Mouse (Mus musculus): ENCODE results near the gene Mtch1. TPM values are rescaled to one million over a fixed set of nuclear protein-coding genes. Genes with fewer than 3 reads are reported as not detected.

Mtch1 gene
- polyA plus RNA-seq, 1 experiment from 2014 or later = 533 TPM

- Histone ChIP-seq H3K36me3 (ENCODE audit: control insufficient read depth, insufficient read depth, low read length) (peaks cover 53% of the 10 kb centered on the region), H3K4me2 (ENCODE audit: low read length) (no peak overlapping the region), H3K4me1 (ENCODE audit: control insufficient read depth, insufficient read depth, low read length) (no peaks in the 10 kb centered on the region), H3K27me3 (ENCODE audit: control insufficient read depth, insufficient read depth, low read length) (no peaks in the 10 kb centered on the region), H3K9me3 (ENCODE audit: control insufficient read depth, low read length) (no peaks in the 10 kb centered on the region), H3K27ac (replicated peaks; ENCODE audit: low read depth, low read length) (no peak overlapping the region), H3K9ac (replicated peaks; ENCODE audit: low read length) (no peak overlapping the region), H3K4me3 (replicated peaks; ENCODE audit: low read depth, low read length) (no peak overlapping the region)
- DNase-seq = no peak
- WGBS = 78% methylated on average over 5 of the region's 5 CpGs
- no peak for ATAC-seq (ENCODE audit: low FRiP score, low TSS enrichment)
Measured at GRCm38 (mm10) chr17:29302149-29302548, 45.6 kb downstream of the Mtch1 start.

- Histone ChIP-seq H3K27me3 (ENCODE audit: control insufficient read depth, insufficient read depth, low read length) (no peaks in the 10 kb centered on the region), H3K27ac (replicated peaks; ENCODE audit: low read depth, low read length) (no peak overlapping the region), H3K4me3 (replicated peaks; ENCODE audit: low read depth, low read length) (no peak overlapping the region), H3K9me3 (ENCODE audit: control insufficient read depth, low read length) (no peaks in the 10 kb centered on the region), H3K36me3 (ENCODE audit: control insufficient read depth, insufficient read depth, low read length) (peaks cover 60% of the 10 kb centered on the region), H3K9ac (replicated peaks; ENCODE audit: low read length) (no peak overlapping the region), H3K4me2 (ENCODE audit: low read length) (no peak overlapping the region), H3K4me1 (ENCODE audit: control insufficient read depth, insufficient read depth, low read length) (no peaks in the 10 kb centered on the region)
- ATAC-seq (ENCODE audit: low FRiP score, low TSS enrichment) = no peak
- no peak for DNase-seq
- 92% methylated on average over 6 of the region's 6 CpGs for WGBS
Measured at GRCm38 (mm10) chr17:29301421-29301820, 46.3 kb downstream of the Mtch1 start.

DNA sequence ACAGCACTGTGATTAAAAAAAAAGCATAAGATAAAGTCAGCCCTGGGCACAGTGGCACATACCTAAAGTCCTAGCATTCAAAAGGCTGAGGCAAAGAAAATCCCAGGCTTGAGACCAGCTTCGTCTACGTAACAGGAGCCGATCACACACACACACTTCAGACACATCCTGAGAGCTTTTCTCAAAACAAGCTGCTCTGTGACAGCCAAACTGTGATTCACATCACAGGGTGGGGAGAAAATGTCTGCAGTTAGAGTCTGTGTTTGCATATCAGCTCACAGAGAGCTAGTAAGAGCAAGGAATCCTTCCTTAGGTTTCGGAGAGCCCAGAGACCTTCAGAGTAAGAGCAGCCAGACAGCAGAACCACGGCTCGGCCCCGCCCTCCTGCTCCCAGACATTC lies 46.8 kb downstream of the Mtch1 start:
- no peaks in the 10 kb centered on the region for H3K27me3 ChIP-seq (ENCODE audit: control insufficient read depth, insufficient read depth, low read length)
- H3K27ac ChIP-seq (replicated peaks; ENCODE audit: low read depth, low read length) = no peak overlapping the region
- H3K4me1 ChIP-seq (ENCODE audit: control insufficient read depth, insufficient read depth, low read length) = no peaks in the 10 kb centered on the region
- no peak overlapping the region for H3K9ac ChIP-seq (replicated peaks; ENCODE audit: low read length)
- DNase-seq (no peak), ATAC-seq (ENCODE audit: low FRiP score, low TSS enrichment) (no peak)
- H3K4me3 ChIP-seq (replicated peaks; ENCODE audit: low read depth, low read length) = no peak overlapping the region
- 94% methylated on average over 7 of the region's 7 CpGs for WGBS
- peaks cover 65% of the 10 kb centered on the region for H3K36me3 ChIP-seq (ENCODE audit: control insufficient read depth, insufficient read depth, low read length)
- no peaks in the 10 kb centered on the region for H3K9me3 ChIP-seq (ENCODE audit: control insufficient read depth, low read length)
- H3K4me2 ChIP-seq (ENCODE audit: low read length) = no peak overlapping the region

- peak; percentile 5 for DNase-seq
- no peaks in the 10 kb centered on the region for H3K27me3 ChIP-seq (ENCODE audit: control insufficient read depth, insufficient read depth, low read length)
- H3K9me3 ChIP-seq (ENCODE audit: control insufficient read depth, low read length) = no peaks in the 10 kb centered on the region
- no peak overlapping the region for H3K4me2 ChIP-seq (ENCODE audit: low read length)
- H3K4me1 ChIP-seq (ENCODE audit: control insufficient read depth, insufficient read depth, low read length) = no peaks in the 10 kb centered on the region
- no peak overlapping the region for H3K27ac ChIP-seq (replicated peaks; ENCODE audit: low read depth, low read length)
- WGBS = 87% methylated on average over 4 of the region's 4 CpGs
- ATAC-seq (ENCODE audit: low FRiP score, low TSS enrichment) = no peak
- H3K4me3 ChIP-seq (replicated peaks; ENCODE audit: low read depth, low read length) = no peak overlapping the region
- no peak overlapping the region for H3K9ac ChIP-seq (replicated peaks; ENCODE audit: low read length)
- H3K36me3 ChIP-seq (ENCODE audit: control insufficient read depth, insufficient read depth, low read length) = peaks cover 76% of the 10 kb centered on the region
Measured at GRCm38 (mm10) chr17:29299282-29299681, 48.5 kb downstream of the Mtch1 start.

DNA sequence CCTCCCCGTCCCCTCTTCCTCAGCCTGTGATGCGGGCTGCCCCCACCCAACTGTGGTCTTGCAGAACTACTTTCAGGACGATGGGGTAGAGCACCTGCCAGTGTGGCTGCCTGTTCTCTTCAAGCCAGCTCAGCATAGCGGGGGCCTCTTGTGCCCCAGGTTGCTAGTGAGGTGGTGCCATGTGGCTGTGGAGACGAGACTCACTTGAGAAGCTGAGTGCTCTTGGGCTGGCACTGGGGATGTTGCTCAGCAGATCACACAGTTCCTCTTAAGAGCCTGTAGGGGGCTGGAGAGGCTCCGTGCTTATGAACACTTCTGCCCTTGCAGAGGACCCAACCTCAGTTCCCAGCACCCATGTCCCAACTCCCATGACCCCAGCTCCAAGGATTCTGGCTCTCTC lies 49.9 kb downstream of the Mtch1 start:
- H3K4me3 ChIP-seq (replicated peaks; ENCODE audit: low read depth, low read length) = no peak overlapping the region
- H3K9ac ChIP-seq (replicated peaks; ENCODE audit: low read length) = no peak overlapping the region
- ATAC-seq (ENCODE audit: low FRiP score, low TSS enrichment) (no peak), DNase-seq (no peak)
- peaks cover 87% of the 10 kb centered on the region for H3K36me3 ChIP-seq (ENCODE audit: control insufficient read depth, insufficient read depth, low read length)
- no peaks in the 10 kb centered on the region for H3K4me1 ChIP-seq (ENCODE audit: control insufficient read depth, insufficient read depth, low read length)
- no peaks in the 10 kb centered on the region for H3K27me3 ChIP-seq (ENCODE audit: control insufficient read depth, insufficient read depth, low read length)
- no peak overlapping the region for H3K27ac ChIP-seq (replicated peaks; ENCODE audit: low read depth, low read length)
- H3K4me2 ChIP-seq (ENCODE audit: low read length) = no peak overlapping the region
- 89% methylated on average over 6 of the region's 6 CpGs for WGBS
- no peaks in the 10 kb centered on the region for H3K9me3 ChIP-seq (ENCODE audit: control insufficient read depth, low read length)

DNA sequence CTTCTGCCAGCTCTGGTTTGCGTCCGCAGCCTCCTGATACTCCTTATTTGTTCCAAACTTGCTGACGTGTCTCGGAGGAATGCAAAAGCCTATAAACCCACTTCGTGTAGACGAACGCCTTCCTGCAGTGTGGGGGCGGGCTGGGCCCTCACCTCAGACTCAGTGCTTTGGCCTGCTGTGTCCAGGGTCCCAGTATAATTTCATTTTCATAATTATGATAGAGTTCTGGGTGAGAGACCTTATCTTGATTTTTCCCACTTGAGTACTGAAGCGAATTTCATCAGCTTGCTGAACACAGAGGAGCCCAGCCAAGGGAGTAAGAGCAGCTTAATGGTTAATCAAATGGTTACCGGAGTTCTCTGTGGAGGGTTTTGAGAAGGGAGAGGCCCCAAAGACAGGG lies 50.4 kb downstream of the Mtch1 start:
- Histone ChIP-seq H3K27me3 (ENCODE audit: control insufficient read depth, insufficient read depth, low read length) (no peaks in the 10 kb centered on the region), H3K9me3 (ENCODE audit: control insufficient read depth, low read length) (no peaks in the 10 kb centered on the region), H3K27ac (replicated peaks; ENCODE audit: low read depth, low read length) (no peak overlapping the region), H3K4me1 (ENCODE audit: control insufficient read depth, insufficient read depth, low read length) (no peaks in the 10 kb centered on the region), H3K4me2 (ENCODE audit: low read length) (no peak overlapping the region), H3K4me3 (replicated peaks; ENCODE audit: low read depth, low read length) (no peak overlapping the region), H3K9ac (replicated peaks; ENCODE audit: low read length) (no peak overlapping the region), H3K36me3 (ENCODE audit: control insufficient read depth, insufficient read depth, low read length) (peaks cover 83% of the 10 kb centered on the region)
- 90% methylated on average over 10 of the region's 10 CpGs for WGBS
- ATAC-seq (ENCODE audit: low FRiP score, low TSS enrichment) = no peak
- DNase-seq = no peak

DNA sequence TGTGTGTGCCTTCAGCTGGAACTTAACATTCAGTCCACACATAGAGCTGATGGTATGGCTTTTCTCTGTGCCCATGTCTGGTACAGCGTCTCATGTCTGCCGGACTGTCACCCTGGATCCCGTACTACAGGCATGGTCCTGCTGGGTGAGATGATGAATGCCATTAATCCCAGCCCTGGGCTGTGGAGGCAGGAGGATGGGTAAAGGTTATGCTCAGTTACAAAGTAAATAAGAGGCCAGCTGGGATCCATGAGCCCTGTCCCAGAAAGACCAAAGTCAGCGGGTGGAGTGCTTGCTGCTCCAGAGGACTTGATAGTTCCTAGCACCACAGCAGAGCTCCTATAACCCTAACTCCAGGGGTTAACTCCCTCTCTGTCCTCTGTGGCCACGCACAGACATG lies 51.9 kb downstream of the Mtch1 start:
- Histone ChIP-seq H3K4me1 (ENCODE audit: control insufficient read depth, insufficient read depth, low read length) (no peaks in the 10 kb centered on the region), H3K36me3 (ENCODE audit: control insufficient read depth, insufficient read depth, low read length) (peaks cover 75% of the 10 kb centered on the region), H3K9ac (replicated peaks; ENCODE audit: low read length) (no peak overlapping the region), H3K27ac (replicated peaks; ENCODE audit: low read depth, low read length) (no peak overlapping the region), H3K4me2 (ENCODE audit: low read length) (no peak overlapping the region), H3K4me3 (replicated peaks; ENCODE audit: low read depth, low read length) (no peak overlapping the region), H3K27me3 (ENCODE audit: control insufficient read depth, insufficient read depth, low read length) (no peaks in the 10 kb centered on the region), H3K9me3 (ENCODE audit: control insufficient read depth, low read length) (no peaks in the 10 kb centered on the region)
- no peak for ATAC-seq (ENCODE audit: low FRiP score, low TSS enrichment)
- DNase-seq = no peak
- 76% methylated on average over 5 of the region's 5 CpGs for WGBS

GRCm38 (mm10) chr17:29293807-29294605 lies 53.7 kb downstream of the Mtch1 start:
- ATAC-seq (ENCODE audit: low FRiP score, low TSS enrichment) = no peak
- WGBS = 85% methylated on average over 9 of the region's 9 CpGs
- H3K27ac ChIP-seq (replicated peaks; ENCODE audit: low read depth, low read length) = no peak overlapping the region
- H3K4me3 ChIP-seq (replicated peaks; ENCODE audit: low read depth, low read length) = no peak overlapping the region
- no peak for DNase-seq
- H3K9ac ChIP-seq (replicated peaks; ENCODE audit: low read length) = no peak overlapping the region
- H3K27me3 ChIP-seq (ENCODE audit: control insufficient read depth, insufficient read depth, low read length) = no peaks in the 10 kb centered on the region
- H3K4me1 ChIP-seq (ENCODE audit: control insufficient read depth, insufficient read depth, low read length) = no peaks in the 10 kb centered on the region
- H3K4me2 ChIP-seq (ENCODE audit: low read length) = no peak overlapping the region
- H3K9me3 ChIP-seq (ENCODE audit: control insufficient read depth, low read length) = no peaks in the 10 kb centered on the region
- peaks cover 67% of the 10 kb centered on the region for H3K36me3 ChIP-seq (ENCODE audit: control insufficient read depth, insufficient read depth, low read length)

GRCm38 (mm10) chr17:29292996-29293395 lies 54.7 kb downstream of the Mtch1 start:
- no peaks in the 10 kb centered on the region for H3K27me3 ChIP-seq (ENCODE audit: control insufficient read depth, insufficient read depth, low read length)
- 94% methylated on average over 3 of the region's 3 CpGs for WGBS
- no peak overlapping the region for H3K9ac ChIP-seq (replicated peaks; ENCODE audit: low read length)
- DNase-seq (no peak), ATAC-seq (ENCODE audit: low FRiP score, low TSS enrichment) (no peak)
- H3K4me1 ChIP-seq (ENCODE audit: control insufficient read depth, insufficient read depth, low read length) = no peaks in the 10 kb centered on the region
- no peak overlapping the region for H3K27ac ChIP-seq (replicated peaks; ENCODE audit: low read depth, low read length)
- H3K36me3 ChIP-seq (ENCODE audit: control insufficient read depth, insufficient read depth, low read length) = peaks cover 59% of the 10 kb centered on the region
- H3K9me3 ChIP-seq (ENCODE audit: control insufficient read depth, low read length) = no peaks in the 10 kb centered on the region
- H3K4me3 ChIP-seq (replicated peaks; ENCODE audit: low read depth, low read length) = no peak overlapping the region
- no peak overlapping the region for H3K4me2 ChIP-seq (ENCODE audit: low read length)

Data from midbrain, embryonic 14.5 days (tissue).